Mouse (Mus musculus) lung, embryonic 16.5 days (tissue): ENCODE data around the gene Morf4l1. TPM values are rescaled to one million over a fixed set of nuclear protein-coding genes. Genes with fewer than 3 reads are reported as not detected.
"Not testable (repeated sequence)": the region's sequence is repeated elsewhere in the genome, so short reads cannot be mapped to it uniquely, and the experiment has no call there.

Experiments
- ATAC-seq: fragments of 200-750 bp; cut with Nextera tagmentation; 2 replicates; pipeline ENCODE4 v1.8.0; 2017; ENCODE audit warnings: low read depth, mild to moderate bottlenecking, moderate library complexity
- H3K27ac ChIP-seq: fragments of 300-500 bp; sonication (generic); 2 replicates; pipeline ENCODE4 v1.5.1; 2014; ENCODE audit warnings: mild to moderate bottlenecking, control low read depth, low read length
- H3K27me3 ChIP-seq: fragments of 300-500 bp; sonication (generic); 2 replicates; pipeline ENCODE4 v1.6.1; 2014; ENCODE audit warnings: low read depth, low read length, mixed read lengths; ENCODE audit not compliant: control insufficient read depth, insufficient read depth
- H3K36me3 ChIP-seq: fragments of 300-500 bp; sonication (generic); 2 replicates; pipeline ENCODE4 v1.6.1; 2014; ENCODE audit warnings: low read length; ENCODE audit not compliant: control insufficient read depth, insufficient read depth
- H3K4me1 ChIP-seq: fragments of 300-500 bp; sonication (generic); replicated peaks from 2 replicates; pipeline ENCODE4 v1.6.1; 2014; ENCODE audit warnings: low read length, mixed read lengths; ENCODE audit not compliant: control insufficient read depth, insufficient read depth
- H3K4me2 ChIP-seq: fragments of 300-500 bp; sonication (generic); 2 replicates; pipeline ENCODE4 v1.6.1; 2014; ENCODE audit warnings: low read depth, low read length, control low read depth
- H3K4me3 ChIP-seq: fragments of 300-500 bp; sonication (generic); 2 replicates; pipeline ENCODE4 v1.5.1; 2014; ENCODE audit warnings: mild to moderate bottlenecking, low read length, control low read depth
- H3K9ac ChIP-seq: fragments of 300-500 bp; sonication (generic); 2 replicates; pipeline ENCODE4 v1.6.1; 2014; ENCODE audit warnings: low read length, control low read depth
- H3K9me3 ChIP-seq: fragments of 300-500 bp; sonication (generic); 2 replicates; pipeline ENCODE4 v1.6.1; 2016; ENCODE audit warnings: low read length; ENCODE audit not compliant: control insufficient read depth
- WGBS: fragments of 180-500 bp; shearing (Covaris S2); extraction: QIAGEN DNeasy Blood & Tissue Kit; methylation state at CpG from one replicate; pipeline ENCODE4 v1.1.7; 2014; 5-methylcytosine and 5-hydroxymethylcytosine counted together
- polyA plus RNA-seq: library from polyadenylated mRNA; unstranded; fragments of >200 nt; fragmentation: Nextera tagmentation; extraction: Ambion mirVana; gene quantifications from 2 replicates; pipeline ENCODE4 v1.2.1, GENCODE M21; 2015

The Morf4l1 gene
- polyA plus RNA-seq, 1 experiment from 2014 or later: 424 TPM

- no peaks in the 10 kb centered on the region for H3K9me3 ChIP-seq
- H3K36me3 ChIP-seq: peaks cover 7% of the 10 kb centered on the region; the same call in 1 of the 2 replicates
- no peak overlapping the region for H3K9ac ChIP-seq
- no peak overlapping the region for H3K27ac ChIP-seq
- no peak overlapping the region for H3K4me3 ChIP-seq
- ATAC-seq: no peak
- H3K4me1 ChIP-seq: no peaks in the 10 kb centered on the region
- no peak overlapping the region for H3K4me2 ChIP-seq
- 86% methylated on average over 5 of the region's 5 CpGs for WGBS
- no peaks in the 10 kb centered on the region for H3K27me3 ChIP-seq
Observed at GRCm38 (mm10) chr9:90076131-90076530, 38.4 kb downstream of the Morf4l1 start.

GRCm38 (mm10) chr9:90075336-90075735 is 39.2 kb downstream of the Morf4l1 start:
- Histone ChIP-seq H3K9me3 (no peaks in the 10 kb centered on the region), H3K4me2 (no peak overlapping the region), H3K4me3 (no peak overlapping the region), H3K4me1 (no peaks in the 10 kb centered on the region), H3K36me3 (peaks cover 7% of the 10 kb centered on the region; the same call in 1 of the 2 replicates), H3K9ac (no peak overlapping the region), H3K27ac (no peak overlapping the region), H3K27me3 (no peaks in the 10 kb centered on the region)
- ATAC-seq: no peak
- 61% methylated on average over 4 of the region's 4 CpGs for WGBS

GRCm38 (mm10) chr9:90070174-90070573 is 44.4 kb downstream of the Morf4l1 start:
- ATAC-seq: no peak
- Histone ChIP-seq H3K27ac (no peak overlapping the region; the same call in 1 of the 2 replicates), H3K4me1 (peaks cover 3% of the 10 kb centered on the region; the same call in 1 of the 2 replicates), H3K27me3 (no peaks in the 10 kb centered on the region), H3K4me2 (no peak overlapping the region), H3K9ac (no peak overlapping the region), H3K9me3 (no peaks in the 10 kb centered on the region), H3K4me3 (no peak overlapping the region), H3K36me3 (peaks cover 7% of the 10 kb centered on the region; the same call in 1 of the 2 replicates)
- WGBS: 57% methylated on average over 7 of the region's 7 CpGs

- Histone ChIP-seq H3K4me1 (peaks cover 3% of the 10 kb centered on the region; the same call in 1 of the 2 replicates), H3K9me3 (no peaks in the 10 kb centered on the region), H3K4me2 (no peak overlapping the region), H3K9ac (no peak overlapping the region), H3K36me3 (peaks cover 2% of the 10 kb centered on the region; the same call in 1 of the 2 replicates), H3K4me3 (no peak overlapping the region), H3K27ac (peak overlapping the region; percentile 62), H3K27me3 (no peaks in the 10 kb centered on the region)
- WGBS: 43% methylated on average over 7 of the region's 7 CpGs
- ATAC-seq: peak; percentile 89
Observed at GRCm38 (mm10) chr9:90069485-90069884, 45.1 kb downstream of the Morf4l1 start.

- 70% methylated on average over 6 of the region's 6 CpGs for WGBS
- no peak overlapping the region for H3K4me3 ChIP-seq
- H3K4me2 ChIP-seq: no peak overlapping the region
- peaks cover 2% of the 10 kb centered on the region; the same call in 1 of the 2 replicates for H3K36me3 ChIP-seq
- H3K27ac ChIP-seq: peak overlapping the region; percentile 62
- H3K9me3 ChIP-seq: no peaks in the 10 kb centered on the region
- peaks cover 3% of the 10 kb centered on the region; the same call in 1 of the 2 replicates for H3K4me1 ChIP-seq
- H3K9ac ChIP-seq: no peak overlapping the region
- no peaks in the 10 kb centered on the region for H3K27me3 ChIP-seq
- ATAC-seq: no peak
Observed at GRCm38 (mm10) chr9:90068786-90069185, 45.8 kb downstream of the Morf4l1 start.

GRCm38 (mm10) chr9:90067341-90067740 is 47.2 kb downstream of the Morf4l1 start:
- H3K9me3 ChIP-seq: no peaks in the 10 kb centered on the region
- WGBS: 59% methylated on average over 2 of the region's 2 CpGs
- H3K4me2 ChIP-seq: no peak overlapping the region
- H3K9ac ChIP-seq: no peak overlapping the region
- H3K4me1 ChIP-seq: peaks cover 3% of the 10 kb centered on the region; the same call in 1 of the 2 replicates
- ATAC-seq: no peak
- H3K27ac ChIP-seq: no peak overlapping the region
- no peak overlapping the region for H3K4me3 ChIP-seq
- H3K27me3 ChIP-seq: no peaks in the 10 kb centered on the region
- peaks cover 4% of the 10 kb centered on the region; the same call in 1 of the 2 replicates for H3K36me3 ChIP-seq

- WGBS: 92% methylated on average over 5 of the region's 5 CpGs
- H3K4me1 ChIP-seq, ATAC-seq, H3K4me2 ChIP-seq, H3K36me3 ChIP-seq, H3K9me3 ChIP-seq, H3K9ac ChIP-seq, H3K27me3 ChIP-seq, H3K4me3 ChIP-seq, H3K27ac ChIP-seq: not testable (repeated sequence)
Observed at GRCm38 (mm10) chr9:90060932-90061331, 53.6 kb downstream of the Morf4l1 start.

- Histone ChIP-seq H3K9ac (no peak overlapping the region), H3K9me3 (no peaks in the 10 kb centered on the region), H3K4me2 (no peak overlapping the region), H3K36me3 (peaks cover 4% of the 10 kb centered on the region; the same call in 1 of the 2 replicates), H3K4me1 (no peaks in the 10 kb centered on the region), H3K27me3 (no peaks in the 10 kb centered on the region), H3K4me3 (no peak overlapping the region), H3K27ac (no peak overlapping the region)
- WGBS: 76% methylated on average over 2 of the region's 2 CpGs
- ATAC-seq: no peak
Observed at GRCm38 (mm10) chr9:90060574-90060875, 54.0 kb downstream of the Morf4l1 start.

GRCm38 (mm10) chr9:90059828-90060573 is 54.6 kb downstream of the Morf4l1 start:
- H3K4me2 ChIP-seq: no peak overlapping the region
- no peaks in the 10 kb centered on the region for H3K9me3 ChIP-seq
- H3K27me3 ChIP-seq: no peaks in the 10 kb centered on the region
- H3K36me3 ChIP-seq: 0 out of 2 replicates have a peak, but pooled peaks cover 4% of the 10 kb centered on the region
- no peak for ATAC-seq
- no peak overlapping the region for H3K9ac ChIP-seq
- H3K4me1 ChIP-seq: no peaks in the 10 kb centered on the region
- 71% methylated on average over 9 of the region's 9 CpGs for WGBS
- H3K27ac ChIP-seq: no peak overlapping the region
- H3K4me3 ChIP-seq: no peak overlapping the region
